Mouse (Mus musculus) gastrocnemius, adult 2 months (tissue): ENCODE measurements around the gene Rnf207. TPM values are rescaled to one million over a fixed set of nuclear protein-coding genes. Genes with fewer than 3 reads are reported as not detected.

Source experiments
- DNase-seq: peaks from one replicate; pipeline ENCODE4 v3.0.0; 2022
- H3K27ac ChIP-seq: fragments of 200-600 bp; 2 replicates; pipeline ENCODE4 v1.8.1; 2022; ENCODE audit warnings: mild to moderate bottlenecking
- H3K4me3 ChIP-seq: fragments of 200-600 bp; 2 replicates; pipeline ENCODE4 v1.8.1; 2022; ENCODE audit warnings: mild to moderate bottlenecking, moderate library complexity
- CTCF ChIP-seq: fragments of 200-600 bp; IDR thresholded peaks from 2 replicates; pipeline ENCODE4 v1.8.1; 2022; ENCODE audit warnings: antibody characterized with exemption, mild to moderate bottlenecking, moderate library complexity
- intact Hi-C: fragments of 180-260 bp; cut with DNase I; formaldehyde crosslinking; loops from one replicate; pipeline ENCODE4 v1.15.1; 2025
- total RNA-seq, 2 experiments: library from RNA; stranded (reverse); gene quantifications; 2 replicates each; pipeline ENCODE4 v1.2.3; 2021

Gene Rnf207
- total RNA-seq, 2 experiments from 2014 or later = not detected

- Histone ChIP-seq H3K27ac (peak overlapping the region; percentile 93), H3K4me3 (peak overlapping the region; percentile 99)
- peak; percentile 37 for DNase-seq
- intact Hi-C loops = loop anchor here (5.0 kb wide), 2 partner anchors 152 to 167 kb away; partner anchors contain the start of genes Kcnab2 and Nphp4
- TF ChIP-seq CTCF = no peak
Observed at GRCm38 (mm10) chr4:152324641-152325562, 6.1 kb upstream of the Rnf207 start.

- intact Hi-C loops = no loop called here
- Histone ChIP-seq H3K27ac (no peak overlapping the region), H3K4me3 (no peak overlapping the region)
- no peak for TF ChIP-seq CTCF
- DNase-seq = no peak
Observed at GRCm38 (mm10) chr4:152321464-152321863, 2.7 kb upstream of the Rnf207 start.

- DNase-seq = no peak
- Histone ChIP-seq H3K27ac (no peak overlapping the region), H3K4me3 (no peak overlapping the region)
- TF ChIP-seq CTCF = no peak
- intact Hi-C loops = no loop called here
Observed at GRCm38 (mm10) chr4:152317631-152318033, 1.2 kb downstream of the Rnf207 start.

GRCm38 (mm10) chr4:152315498-152316213 is 3.1 kb downstream of the Rnf207 start:
- peak overlapping the region; percentile 30; the same call in 1 of the 2 replicates for H3K4me3 ChIP-seq
- intact Hi-C loops = no loop called here

GRCm38 (mm10) chr4:152313934-152314333 is 4.9 kb downstream of the Rnf207 start:
- no peak overlapping the region for H3K27ac ChIP-seq
- intact Hi-C loops = no loop called here
- no peak overlapping the region for H3K4me3 ChIP-seq
- DNase-seq = no peak
- TF ChIP-seq CTCF = peak; percentile 8; the same call in 1 of the 2 replicates

More at GRCm38 (mm10) chr4:152315498-152316213, 3.1 kb downstream of the Rnf207 start:
- H3K27ac ChIP-seq = no peak overlapping the region
- no peak for TF ChIP-seq CTCF
- no peak for DNase-seq

- Histone ChIP-seq H3K27ac (no peak overlapping the region), H3K4me3 (peak overlapping the region; percentile 63)
- intact Hi-C loops = no loop called here
- DNase-seq = no peak
- TF ChIP-seq CTCF = no peak
Observed at GRCm38 (mm10) chr4:152313211-152313632, 5.6 kb downstream of the Rnf207 start.

GRCm38 (mm10) chr4:152312186-152312585 is 6.6 kb downstream of the Rnf207 start:
- TF ChIP-seq CTCF = no peak
- Histone ChIP-seq H3K4me3 (no peak overlapping the region), H3K27ac (no peak overlapping the region)
- intact Hi-C loops = no loop called here
- DNase-seq = no peak

- TF ChIP-seq CTCF = no peak
- H3K4me3 ChIP-seq = no peak overlapping the region
- intact Hi-C loops = no loop called here
- DNase-seq = peak; percentile 10
- H3K27ac ChIP-seq = no peak overlapping the region
Observed at GRCm38 (mm10) chr4:152307542-152307941, 11.3 kb downstream of the Rnf207 start.

- DNase-seq = peak; percentile 10
- TF ChIP-seq CTCF = no peak
- Histone ChIP-seq H3K27ac (no peak overlapping the region), H3K4me3 (no peak overlapping the region)
- intact Hi-C loops = no loop called here
Observed at GRCm38 (mm10) chr4:152305991-152306390, 12.8 kb downstream of the Rnf207 start.

- Histone ChIP-seq H3K4me3 (no peak overlapping the region), H3K27ac (no peak overlapping the region)
- TF ChIP-seq CTCF = no peak
- peak; percentile 13 for DNase-seq
- intact Hi-C loops = no loop called here
Observed at GRCm38 (mm10) chr4:152304685-152305084, 14.1 kb downstream of the Rnf207 start.

- Histone ChIP-seq H3K27ac (no peak overlapping the region), H3K4me3 (no peak overlapping the region)
- peak; percentile 13 for DNase-seq
- intact Hi-C loops = no loop called here
- TF ChIP-seq CTCF = no peak
Observed at GRCm38 (mm10) chr4:152303172-152303571, 15.6 kb downstream of the Rnf207 start.

- intact Hi-C loops = no loop called here
- DNase-seq = peak; percentile 14
- Histone ChIP-seq H3K27ac (no peak overlapping the region), H3K4me3 (no peak overlapping the region)
- no peak for TF ChIP-seq CTCF
Observed at GRCm38 (mm10) chr4:152302012-152302411, 16.8 kb downstream of the Rnf207 start.

- intact Hi-C loops = no loop called here
- Histone ChIP-seq H3K27ac (no peak overlapping the region), H3K4me3 (no peak overlapping the region)
- DNase-seq = no peak
- TF ChIP-seq CTCF = no peak
Observed at GRCm38 (mm10) chr4:152300375-152300774, 18.4 kb downstream of the Rnf207 start.
